Mouse (Mus musculus) olfactory bulb, adult 2 months (tissue): ENCODE measurements around the gene Svop. TPM values are rescaled to one million over a fixed set of nuclear protein-coding genes. Genes with fewer than 3 reads are reported as not detected.
A peak's percentile ranks its signal among the peaks of the same experiment; 100 is the strongest.

Experiments used
- H3K27ac ChIP-seq: fragments of 200-500 bp; 2 replicates; pipeline ENCODE4 v1.5.1; 2012; ENCODE audit warnings: low read depth, low read length; ENCODE audit not compliant: insufficient read depth
- H3K4me1 ChIP-seq: fragments of 200-500 bp; 2 replicates; pipeline ENCODE4 v1.6.1; 2012; ENCODE audit warnings: low read length; ENCODE audit not compliant: control insufficient read depth, insufficient read depth
- H3K4me3 ChIP-seq: fragments of 200-500 bp; 2 replicates; pipeline ENCODE4 v1.5.1; 2012; ENCODE audit warnings: mild to moderate bottlenecking, low read depth, low read length, moderate library complexity; ENCODE audit not compliant: insufficient read depth
- CTCF ChIP-seq: fragments of 200-500 bp; IDR thresholded peaks from 2 replicates; pipeline ENCODE4 v1.5.1; 2012; ENCODE audit warnings: low read depth, mild to moderate bottlenecking, low read length, moderate library complexity; ENCODE audit not compliant: insufficient read depth
- POLR2A ChIP-seq: fragments of 200-500 bp; IDR thresholded peaks from 2 replicates; pipeline ENCODE4 v1.6.1; 2012; ENCODE audit warnings: mild to moderate bottlenecking, low read depth, low read length, moderate library complexity; ENCODE audit not compliant: insufficient read depth
- WGBS: fragments of 180-500 bp; shearing (Covaris S2); methylation state at CpG from one replicate; pipeline ENCODE4 v1.1.7; 2018; 5-methylcytosine and 5-hydroxymethylcytosine counted together
- polyA plus RNA-seq: library from polyadenylated mRNA; stranded (reverse); fragments of >200 nt; gene quantifications from 2 replicates; pipeline ENCODE4 v1.2.4, GENCODE M21; 2012; ENCODE audit warnings: low replicate concordance; ENCODE audit not compliant: missing spikeins, insufficient read depth, insufficient read length

Svop gene
- polyA plus RNA-seq, 1 experiment = not detected

DNA sequence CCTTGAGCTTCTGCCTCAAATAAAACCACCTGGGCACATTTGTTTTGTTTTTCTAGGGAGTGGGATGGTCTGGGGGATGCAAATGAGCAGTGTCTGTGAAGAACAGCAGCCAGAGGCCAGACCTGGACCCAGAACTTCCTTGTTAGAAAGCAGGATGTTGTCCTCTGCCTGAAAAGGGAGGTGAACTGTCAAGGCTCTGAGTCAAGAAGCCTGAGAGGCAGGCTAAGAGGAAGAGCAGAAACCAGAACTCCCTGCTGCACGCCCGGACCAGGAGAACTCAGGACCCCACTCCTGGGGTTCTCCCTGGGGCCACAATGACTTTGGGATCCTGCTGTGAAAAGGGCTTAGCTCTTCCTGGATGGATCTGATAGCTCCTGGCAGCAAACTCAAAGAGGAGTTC lies 105.6 kb downstream of the Svop start:
- H3K4me3 ChIP-seq = no peak overlapping the region
- TF ChIP-seq CTCF (no peak), POLR2A (no peak)
- H3K4me1 ChIP-seq = peaks cover 37% of the 10 kb centered on the region
- 89% methylated on average over 2 of the region's 2 CpGs for WGBS
- 0 out of 2 replicates have a peak overlapping the region, but pooled peaks have one; percentile 2 for H3K27ac ChIP-seq

DNA sequence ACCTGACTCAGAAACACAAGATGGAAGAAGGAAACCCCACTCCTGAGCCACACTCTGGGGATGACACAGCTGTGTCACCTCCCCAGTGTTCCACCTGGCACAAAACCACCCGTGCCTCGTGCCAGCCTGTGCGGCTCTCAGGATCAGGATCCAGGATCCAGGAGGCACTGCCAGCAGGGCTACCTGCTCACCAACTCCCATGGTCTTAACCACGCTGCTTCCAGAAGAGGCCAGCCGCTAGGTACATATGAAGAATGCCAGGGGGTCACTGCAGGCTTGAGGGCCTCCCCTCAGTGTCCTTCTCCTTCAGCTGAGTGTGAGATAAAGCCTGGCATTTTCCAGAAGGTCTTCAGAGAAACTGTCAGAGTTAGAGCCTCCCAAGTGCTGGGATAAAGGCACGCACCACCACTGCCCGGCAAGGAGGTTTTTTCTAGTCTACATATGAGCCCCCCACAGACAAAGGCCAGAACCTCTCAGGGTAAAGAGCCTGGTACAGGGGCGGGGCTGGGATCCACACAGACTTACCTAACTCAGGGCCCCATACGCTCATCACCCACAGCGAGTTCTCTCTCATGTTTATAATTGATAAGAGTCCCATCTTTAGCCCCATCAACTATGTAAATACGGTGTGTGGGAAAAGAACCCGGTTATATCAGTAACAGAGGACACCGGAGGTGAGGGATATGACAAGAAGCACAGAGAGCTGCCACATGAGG lies 107.2 kb downstream of the Svop start:
- H3K27ac ChIP-seq = no peak overlapping the region
- no peak overlapping the region for H3K4me3 ChIP-seq
- no peak for TF ChIP-seq CTCF
- TF ChIP-seq POLR2A = no peak
- 88% methylated on average over 13 of the region's 13 CpGs for WGBS
- peaks cover 24% of the 10 kb centered on the region for H3K4me1 ChIP-seq

DNA sequence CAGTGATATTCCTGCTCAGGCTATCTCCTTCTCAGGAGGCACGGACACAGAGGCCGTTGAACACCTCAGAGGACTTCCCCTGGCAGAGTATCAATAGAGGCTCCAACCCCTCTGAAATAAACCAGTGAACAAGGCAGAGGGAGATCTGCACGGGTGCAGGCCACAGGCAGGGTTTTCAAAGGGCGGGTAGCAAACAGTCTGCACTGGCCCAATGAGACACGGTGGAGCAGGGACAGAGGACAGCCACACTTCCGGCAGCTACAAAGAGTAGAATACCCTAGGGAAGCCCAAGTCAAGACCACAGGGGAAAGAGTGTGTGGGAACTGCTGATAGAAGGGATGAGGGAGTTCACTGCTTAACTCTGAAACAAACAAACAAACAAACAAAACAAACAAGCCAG lies 107.8 kb downstream of the Svop start:
- TF ChIP-seq CTCF (no peak), POLR2A (no peak)
- Histone ChIP-seq H3K27ac (no peak overlapping the region), H3K4me1 (peaks cover 24% of the 10 kb centered on the region), H3K4me3 (no peak overlapping the region)
- 62% methylated on average over 6 of the region's 6 CpGs for WGBS

DNA sequence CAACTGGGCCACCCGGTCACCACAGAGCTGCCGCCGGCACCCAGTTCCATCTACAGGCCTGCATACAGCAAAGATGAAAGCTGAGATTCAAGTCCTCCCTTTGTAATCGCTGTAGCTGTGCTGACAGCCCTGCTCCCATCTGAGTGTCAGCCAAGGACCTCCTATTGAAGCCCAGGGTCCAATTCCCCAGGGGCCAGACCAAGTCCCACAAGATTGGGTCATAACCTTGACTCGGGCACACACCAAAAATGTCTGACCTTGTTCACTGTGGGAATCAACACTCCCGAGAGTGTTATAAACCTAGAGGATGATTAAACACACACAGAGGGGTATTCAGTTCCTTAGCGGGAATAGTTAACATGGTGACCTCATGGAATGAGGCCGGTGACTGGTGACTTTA lies 109.5 kb downstream of the Svop start:
- peaks cover 34% of the 10 kb centered on the region for H3K4me1 ChIP-seq
- WGBS = 71% methylated on average over 8 of the region's 8 CpGs
- no peak overlapping the region for H3K27ac ChIP-seq
- no peak for TF ChIP-seq CTCF
- TF ChIP-seq POLR2A = no peak
- H3K4me3 ChIP-seq = no peak overlapping the region

DNA sequence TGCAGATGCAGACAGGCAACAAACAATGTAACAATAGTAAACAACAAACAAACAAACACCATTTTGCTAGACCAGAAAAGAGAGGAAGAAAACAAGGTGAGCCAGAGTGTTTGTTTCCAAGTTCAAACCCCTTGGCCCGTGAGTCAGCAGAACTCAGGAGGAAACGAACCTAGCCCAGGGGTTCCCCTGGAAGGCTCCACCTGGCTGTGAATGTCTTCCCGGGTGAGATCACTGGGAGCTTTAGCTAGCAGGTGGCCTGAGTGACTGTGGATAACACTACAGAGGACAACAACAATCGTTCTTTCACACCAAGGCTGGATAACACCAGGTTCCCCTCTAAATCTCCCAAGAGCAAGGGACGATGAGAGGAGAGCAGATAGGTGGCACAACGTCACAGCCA lies 110.2 kb downstream of the Svop start:
- TF ChIP-seq POLR2A = no peak
- no peak for TF ChIP-seq CTCF
- Histone ChIP-seq H3K27ac (no peak overlapping the region), H3K4me1 (peaks cover 34% of the 10 kb centered on the region), H3K4me3 (no peak overlapping the region)
- WGBS = 83% methylated on average over 6 of the region's 6 CpGs

DNA sequence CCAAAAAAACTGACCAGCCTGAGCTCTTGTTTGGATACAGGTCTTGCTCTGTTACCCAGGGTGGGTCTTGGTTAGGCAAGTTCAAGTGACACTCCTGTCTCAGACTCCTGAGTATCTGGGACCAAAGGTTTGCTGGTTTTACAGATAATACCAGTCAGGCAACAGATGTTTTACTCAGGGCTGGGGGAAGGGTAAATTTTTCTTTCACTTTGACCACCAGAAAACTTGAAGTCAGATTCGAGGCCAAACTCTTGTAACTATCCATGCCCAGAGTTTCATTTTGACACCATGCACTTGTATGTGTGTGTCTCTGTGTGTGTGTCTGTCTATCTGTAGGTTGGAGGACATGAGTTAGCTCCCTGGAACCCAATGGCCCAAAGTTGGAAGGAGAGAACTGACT lies 110.9 kb downstream of the Svop start:
- 81% methylated on average over 1 of the region's 1 CpGs for WGBS
- TF ChIP-seq CTCF = no peak
- TF ChIP-seq POLR2A = no peak
- Histone ChIP-seq H3K4me3 (no peak overlapping the region), H3K27ac (no peak overlapping the region), H3K4me1 (peaks cover 34% of the 10 kb centered on the region)

DNA sequence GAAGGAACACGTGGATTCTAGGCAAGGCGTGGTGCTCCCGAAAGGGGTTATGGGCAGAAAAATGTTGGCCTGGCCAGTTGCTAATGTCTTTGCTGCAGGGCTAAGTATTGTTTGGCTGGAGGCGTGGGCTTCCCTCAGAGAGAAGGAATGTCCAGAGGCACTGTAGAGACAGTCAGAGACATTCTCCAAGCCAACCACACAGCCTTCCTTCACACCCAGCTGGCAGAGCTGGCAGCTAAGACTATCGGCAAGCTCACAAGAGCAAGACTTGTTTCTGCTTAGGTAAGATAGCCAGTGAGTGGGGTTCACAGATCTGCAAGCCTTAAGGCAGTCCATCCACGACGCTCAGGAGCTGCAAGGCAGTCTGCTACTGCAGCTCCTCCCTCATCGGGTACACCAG lies 114.1 kb downstream of the Svop start:
- Histone ChIP-seq H3K4me1 (peaks cover 52% of the 10 kb centered on the region), H3K27ac (no peak overlapping the region), H3K4me3 (no peak overlapping the region)
- no peak for TF ChIP-seq CTCF
- no peak for TF ChIP-seq POLR2A
- 61% methylated on average over 8 of the region's 8 CpGs for WGBS

Other genes with a start within 250 kb of the Svop start
- not detected in 2 replicates for gene Coro1c, start 182.8 kb downstream of the Svop start, polyA plus RNA-seq
- gene Ssh1, start 97.7 kb downstream of the Svop start, polyA plus RNA-seq = not detected in 2 replicates
- gene Dao, start 87.9 kb downstream of the Svop start, polyA plus RNA-seq = not detected in 2 replicates
- not detected in 2 replicates for gene Usp30, start 26.1 kb downstream of the Svop start, polyA plus RNA-seq
- not detected in 2 replicates for gene Alkbh2, start 36.6 kb upstream of the Svop start, polyA plus RNA-seq
- gene Ung, start 38.8 kb upstream of the Svop start, polyA plus RNA-seq = not detected in 2 replicates
- not detected in 2 replicates for gene Acacb, start 55.0 kb upstream of the Svop start, polyA plus RNA-seq
- gene Foxn4, start 182.2 kb upstream of the Svop start, polyA plus RNA-seq = not detected in 2 replicates
- gene Myo1h, start 197.6 kb upstream of the Svop start, polyA plus RNA-seq = not detected in 2 replicates